Comparison of ENCODE assay signal across 27 mouse cellular contexts in genomic region chr10:89664977-89665645, GRCm38 (mm10). TPM values are rescaled to one million over a fixed set of nuclear protein-coding genes. Genes with fewer than 3 reads are reported as not detected.
DNase-seq lines count a peak whose midpoint lies in the region; ATAC-seq and TF ChIP-seq lines count a peak whose summit lies in the region.
"Had no signal": no experiment of that assay in that cellular context is flagged by ENCODE, and none has a peak within 500 bp of the region (broad histone marks: within the 10 kb centered on the region; RNA-seq: fewer than 3 reads in every experiment).

No protein-coding gene starts in this region.

- no peak for TF ChIP-seq POLR2A in cerebellum, adult 2 months (IDR thresholded peaks at IDR 0.05; ENCODE audit: borderline replicate concordance, insufficient read depth, low read length)

- 92% methylated on average over 8 of the region's 8 CpGs for WGBS in forebrain, embryonic 13.5 days
- 91% methylated on average over 8 of the region's 8 CpGs for WGBS in forebrain, embryonic 11.5 days
- WGBS in kidney, postnatal 0 days, result 48% methylated on average over 8 of the region's 8 CpGs
- WGBS in cerebellum, adult 2 months, result 71% methylated on average over 8 of the region's 8 CpGs

- no peaks in the 10 kb centered on the region for H3K4me1 ChIP-seq in forebrain, embryonic 13.5 days
- no peaks in the 10 kb centered on the region for H3K4me1 ChIP-seq in forebrain, embryonic 11.5 days (replicated peaks; ENCODE audit: control insufficient read depth, insufficient read depth, low read length)
- H3K4me1 ChIP-seq in kidney, postnatal 0 days (replicated peaks; ENCODE audit: insufficient read depth, low read length), result no peaks in the 10 kb centered on the region
- H3K4me1 ChIP-seq in cerebellum, adult 2 months (ENCODE audit: control insufficient read depth, insufficient read depth, low read length), result peaks cover 8% of the 10 kb centered on the region
- H3K4me1 ChIP-seq: embryonic facial prominence, embryonic 15.5 days; heart, embryonic 12.5 days; hindbrain, embryonic 10.5 days; liver, embryonic 13.5 days; midbrain, embryonic 10.5 days; stomach, embryonic 15.5 days had no signal

- intact Hi-C loops in left cerebral cortex, postnatal 14 days (cut with DNase I), result no loop called here

- no peak overlapping the region for H3K9ac ChIP-seq in forebrain, embryonic 13.5 days
- no peak overlapping the region for H3K9ac ChIP-seq in forebrain, embryonic 11.5 days (ENCODE audit: low read length)
- no peak overlapping the region for H3K9ac ChIP-seq in kidney, postnatal 0 days (ENCODE audit: low read depth, low read length)
- H3K9ac ChIP-seq: embryonic facial prominence, embryonic 15.5 days; heart, embryonic 12.5 days; liver, embryonic 13.5 days; stomach, embryonic 15.5 days had no signal

- TF ChIP-seq CTCF in kidney, postnatal 0 days (IDR thresholded peaks at IDR 0.05; ENCODE audit: low read depth), result no peak
- TF ChIP-seq CTCF in cerebellum, adult 2 months (IDR thresholded peaks at IDR 0.05; ENCODE audit: borderline replicate concordance, insufficient read depth, low read depth, low read length), result no peak

- H3K36me3 ChIP-seq in forebrain, embryonic 13.5 days (ENCODE audit: poor library complexity, severe bottlenecking), result peaks cover 28% of the 10 kb centered on the region
- no peaks in the 10 kb centered on the region for H3K36me3 ChIP-seq in forebrain, embryonic 11.5 days (ENCODE audit: control insufficient read depth, insufficient read depth, low read length)
- H3K36me3 ChIP-seq in kidney, postnatal 0 days (ENCODE audit: insufficient read depth, low read length), result 0 out of 2 replicates have a peak, but pooled peaks cover 3% of the 10 kb centered on the region

- 0 out of 2 replicates have a peak, but pooled peaks have one; percentile 24 for ATAC-seq in forebrain, embryonic 13.5 days
- ATAC-seq in forebrain, embryonic 11.5 days (replicated peaks; ENCODE audit: low FRiP score), result no peak
- peak; percentile 74 for ATAC-seq in kidney, postnatal 0 days (replicated peaks; ENCODE audit: low FRiP score, low read depth)
- no peak for ATAC-seq in inflammation-experienced regulatory T-cells, adult 6 months
- ATAC-seq: forebrain, embryonic 16.5 days had no signal

- H3K27me3 ChIP-seq in forebrain, embryonic 13.5 days, result no peaks in the 10 kb centered on the region
- H3K27me3 ChIP-seq in forebrain, embryonic 11.5 days (ENCODE audit: control insufficient read depth, insufficient read depth, low read length), result no peaks in the 10 kb centered on the region
- no peaks in the 10 kb centered on the region for H3K27me3 ChIP-seq in kidney, postnatal 0 days (ENCODE audit: insufficient read depth, low read length)
- no peaks in the 10 kb centered on the region for H3K27me3 ChIP-seq in cerebellum, adult 2 months (ENCODE audit: control insufficient read depth, insufficient read depth, low read length)
- H3K27me3 ChIP-seq: embryonic facial prominence, embryonic 15.5 days; heart, embryonic 12.5 days; liver, embryonic 13.5 days; stomach, embryonic 15.5 days had no signal

- no peak overlapping the region for H3K4me3 ChIP-seq in forebrain, embryonic 13.5 days
- H3K4me3 ChIP-seq in forebrain, embryonic 11.5 days (ENCODE audit: low read depth, low read length), result no peak overlapping the region
- no peak overlapping the region for H3K4me3 ChIP-seq in kidney, postnatal 0 days (replicated peaks; ENCODE audit: low read depth, low read length)
- no peak overlapping the region for H3K4me3 ChIP-seq in cerebellum, adult 2 months (replicated peaks; ENCODE audit: insufficient read depth, low read depth, low read length)
- H3K4me3 ChIP-seq: embryonic facial prominence, embryonic 15.5 days; heart, embryonic 12.5 days; hindbrain, embryonic 10.5 days; liver, embryonic 13.5 days; midbrain, embryonic 10.5 days; stomach, embryonic 15.5 days had no signal

- no peak overlapping the region for H3K4me2 ChIP-seq in forebrain, embryonic 13.5 days
- H3K4me2 ChIP-seq in forebrain, embryonic 11.5 days (ENCODE audit: low read depth, low read length, severe bottlenecking), result no peak overlapping the region
- H3K4me2 ChIP-seq in kidney, postnatal 0 days (ENCODE audit: low read length), result no peak overlapping the region
- H3K4me2 ChIP-seq: embryonic facial prominence, embryonic 15.5 days; heart, embryonic 12.5 days; liver, embryonic 13.5 days; stomach, embryonic 15.5 days had no signal

- no peak for DNase-seq in forebrain, embryonic 11.5 days (ENCODE audit: low spot score)
- DNase-seq in kidney, postnatal 0 days (ENCODE audit: low spot score), result peak; percentile 70
- DNase-seq in kidney, postnatal 14 days, result no peak
- DNase-seq in cerebellum, adult 2 months, result peak in 1 of 2 experiments; percentile 63
- DNase-seq in cerebellum, postnatal 14 days, result peak; percentile 44 to 51
- no peak for DNase-seq in left cerebral cortex, postnatal 14 days (ENCODE audit: low spot score in 2 of 2)
- DNase-seq: adrenal gland, postnatal 25 days; gastrocnemius, postnatal 25 days; heart, adult 18-20 months; heart, postnatal 10 days; kidney, adult 11 months; layer of hippocampus, postnatal 36 days; liver, embryonic 13.5 days; lung, adult 2 months; lung, postnatal 4 days; thymus, adult 18-20 months; thymus, postnatal 4 days had no signal

- H3K9me3 ChIP-seq in forebrain, embryonic 13.5 days (replicated peaks), result no peaks in the 10 kb centered on the region
- H3K9me3 ChIP-seq in forebrain, embryonic 11.5 days (ENCODE audit: control insufficient read depth, low read length), result no peaks in the 10 kb centered on the region
- H3K9me3 ChIP-seq in kidney, postnatal 0 days (replicated peaks; ENCODE audit: low read length), result no peaks in the 10 kb centered on the region
- H3K9me3 ChIP-seq: embryonic facial prominence, embryonic 15.5 days; heart, embryonic 12.5 days; hindbrain, embryonic 10.5 days; liver, embryonic 13.5 days; midbrain, embryonic 10.5 days; stomach, embryonic 15.5 days had no signal

- no peak overlapping the region for H3K27ac ChIP-seq in forebrain, embryonic 13.5 days
- no peak overlapping the region for H3K27ac ChIP-seq in forebrain, embryonic 11.5 days (ENCODE audit: low read depth, low read length)
- H3K27ac ChIP-seq in kidney, postnatal 0 days, result no peak overlapping the region
- H3K27ac ChIP-seq in cerebellum, adult 2 months (ENCODE audit: insufficient read depth, low read length), result 0 out of 2 replicates have a peak overlapping the region, but pooled peaks have one; percentile 18
- H3K27ac ChIP-seq: embryonic facial prominence, embryonic 15.5 days; hindbrain, embryonic 10.5 days; liver, embryonic 13.5 days; midbrain, embryonic 10.5 days; stomach, embryonic 15.5 days had no signal

RNA-seq across cellular contexts. Expression of gene Scyl2, which starts 21.0 kb away (rescaled TPM):
- polyA plus RNA-seq in forebrain, embryonic 13.5 days (2015; fragmentation: Nextera tagmentation; extraction: Ambion mirVana), result 10.5 and 10.8 TPM in 2 replicates
- polyA plus RNA-seq in forebrain, embryonic 11.5 days (2014; fragmentation: Nextera tagmentation; extraction: Ambion mirVana), result 13.1 and 13.9 TPM in 2 replicates
- 6.7 and 7.0 TPM in 2 replicates for polyA plus RNA-seq in kidney, postnatal 0 days (2015; fragmentation: Nextera tagmentation; extraction: Ambion mirVana)
- polyA plus RNA-seq in cerebellum, adult 2 months (2012; rRNA removed), result 29.7 and 31.5 TPM in 2 replicates
- 10 to 100 TPM in 1 of 3 experiments, 1 to 10 TPM in 2; 7.8 to 10.7 (median 9.9) TPM for polyA plus RNA-seq in inflammation-experienced regulatory T-cells, adult 6 months (2017; shearing (Covaris generic))
- total RNA-seq in left cerebral cortex, postnatal 14 days (2021), result 10 to 100 TPM; 33.0 to 33.5 TPM

RNA-seq across cellular contexts. Expression of gene Slc17a8, which starts 44.1 kb away (rescaled TPM):
- polyA plus RNA-seq in forebrain, embryonic 13.5 days (2015; fragmentation: Nextera tagmentation; extraction: Ambion mirVana), result 0.46 and 0.60 TPM in 2 replicates
- 0.28 and 0.36 TPM in 2 replicates for polyA plus RNA-seq in forebrain, embryonic 11.5 days (2014; fragmentation: Nextera tagmentation; extraction: Ambion mirVana)
- polyA plus RNA-seq in kidney, postnatal 0 days (2015; fragmentation: Nextera tagmentation; extraction: Ambion mirVana), result 0.29 and 0.61 TPM in 2 replicates
- 0.27 and 0.36 TPM in 2 replicates for polyA plus RNA-seq in cerebellum, adult 2 months (2012; rRNA removed)
- polyA plus RNA-seq in inflammation-experienced regulatory T-cells, adult 6 months (2017; shearing (Covaris generic)), result under 1 TPM in 1 of 3 experiments, not detected in 2; 0.19 TPM
- total RNA-seq in left cerebral cortex, postnatal 14 days (2021), result 1 to 10 TPM; 4.6 to 5.1 TPM
- total RNA-seq: common myeloid progenitor, adult 5-6 weeks; ES-E14; gastrocnemius, postnatal 25 days; heart, adult 18-20 months; heart, postnatal 10 days had no signal
- polyA plus RNA-seq: lung, adult 2 months; stomach, embryonic 15.5 days had no signal

Comparison
In these comparisons a context has a peak if more than half of its experiments do, and no peak if none do; other contexts are left out.
1. ATAC-seq: peak in forebrain, embryonic 13.5 days (single experiment) and kidney, postnatal 0 days (single experiment); none in forebrain, embryonic 11.5 days (single experiment) and inflammation-experienced regulatory T-cells, adult 6 months (single experiment).
2. DNase-seq: peak in kidney, postnatal 0 days (single experiment) and cerebellum, postnatal 14 days (2 of 2); none in forebrain, embryonic 11.5 days (single experiment), kidney, postnatal 14 days (single experiment) and left cerebral cortex, postnatal 14 days (0 of 2).